Mouse (Mus musculus): ENCODE results near the gene Ctnna3. TPM values are rescaled to one million over a fixed set of nuclear protein-coding genes. Genes with fewer than 3 reads are reported as not detected.

Gene Ctnna3
- polyA plus RNA-seq, 1 experiment, result 1.2 TPM

DNA sequence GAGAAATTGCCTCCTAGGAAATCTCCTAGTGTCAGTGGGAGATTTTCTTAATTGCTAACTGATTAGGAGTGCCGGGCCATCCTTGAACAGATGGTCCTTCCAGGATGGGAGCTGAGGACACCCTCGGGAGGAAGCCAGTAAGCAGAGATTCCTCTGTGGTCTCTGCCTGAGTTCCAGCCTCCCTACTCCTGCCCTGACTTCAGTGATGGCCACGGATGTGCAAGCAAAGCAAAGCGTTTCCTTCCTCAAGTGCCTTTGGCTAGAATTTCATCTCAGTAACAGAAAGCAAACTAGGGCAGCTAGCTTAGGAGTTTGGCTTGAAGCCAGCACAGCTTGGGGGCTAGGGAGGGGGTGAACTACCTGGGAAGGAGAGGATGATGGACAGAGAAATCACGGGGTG lies 12.8 kb upstream of the Ctnna3 start:
- WGBS, result 17% methylated on average over 5 of the region's 5 CpGs
- H3K4me3 ChIP-seq (replicated peaks; ENCODE audit: control insufficient read depth, low read depth, low read length), result no peak overlapping the region

DNA sequence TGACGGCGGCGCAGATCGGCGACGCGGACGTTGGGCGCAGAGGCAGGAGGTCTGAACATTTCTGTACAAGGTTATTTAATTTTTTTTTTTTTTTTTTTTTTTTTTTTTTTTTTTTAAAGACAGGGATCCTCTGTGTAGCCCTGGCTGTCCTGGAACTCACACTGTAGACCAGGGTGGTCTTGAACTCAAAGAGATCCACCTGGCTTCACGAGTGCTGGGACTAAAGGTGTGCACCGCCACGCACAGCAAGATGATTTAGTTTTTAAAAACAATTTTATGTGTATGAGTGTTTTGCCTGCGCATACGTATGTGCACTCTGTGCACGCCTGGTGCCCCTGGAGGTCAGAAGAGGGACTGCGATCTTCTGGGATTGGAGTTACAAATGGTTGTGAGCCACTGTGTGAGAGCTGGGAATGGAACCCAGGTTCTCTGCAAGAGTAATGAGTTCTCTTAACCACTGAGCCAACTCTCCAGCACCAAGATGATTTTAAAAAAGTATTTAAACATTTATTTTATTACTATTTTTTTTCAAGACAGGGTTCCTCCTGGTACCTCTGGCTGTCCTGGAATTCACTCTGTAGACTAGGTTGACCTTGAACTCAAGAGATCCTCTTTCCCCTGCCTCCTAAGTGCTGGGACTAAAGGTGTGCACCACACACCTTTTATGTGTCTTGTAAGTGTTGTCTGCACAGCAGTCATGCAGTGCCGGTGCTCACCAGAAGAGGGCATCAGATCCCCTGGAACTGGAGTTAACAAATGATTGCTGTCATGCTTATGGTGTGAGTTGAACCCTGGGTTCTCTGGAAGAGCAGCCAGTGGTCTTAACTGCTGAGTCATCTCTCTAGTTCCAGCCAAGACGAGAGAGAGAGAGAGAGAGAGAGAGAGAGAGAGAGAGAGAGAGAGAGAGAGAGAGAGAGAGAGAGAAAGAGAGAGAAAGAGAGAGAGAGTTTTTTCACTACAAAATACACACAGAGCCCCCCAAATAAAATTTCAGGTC lies 7.9 kb upstream of the Ctnna3 start, which contains the start of gene Gm7075:
Gene Gm7075, minus strand, starts transcription at position 51 of the 997 bp plus-strand sequence.
- Histone ChIP-seq H3K4me3 (replicated peaks; ENCODE audit: control insufficient read depth, low read depth, low read length) (no peak within 1 kb of the TSS), H3K27ac (ENCODE audit: control insufficient read depth, insufficient read depth, low read depth, low read length, poor library complexity) (no peak within 1 kb of the TSS), H3K4me1 (ENCODE audit: control insufficient read depth, insufficient read depth, low read length) (no peaks in the 10 kb centered on the region)
- TF ChIP-seq POLR2A (IDR thresholded peaks at IDR 0.05; ENCODE audit: borderline replicate concordance, control insufficient read depth, low read depth, low read length) (no peak), CTCF (IDR thresholded peaks at IDR 0.05; ENCODE audit: control insufficient read depth, insufficient read depth, low read length) (peak; percentile 75)
- WGBS, result 84% methylated on average over 18 of the region's 18 CpGs

More for the DNA sequence above, 12.8 kb upstream of the Ctnna3 start:
- no peak for TF ChIP-seq POLR2A (IDR thresholded peaks at IDR 0.05; ENCODE audit: borderline replicate concordance, control insufficient read depth, low read depth, low read length)
- TF ChIP-seq CTCF (IDR thresholded peaks at IDR 0.05; ENCODE audit: control insufficient read depth, insufficient read depth, low read length), result no peak
- Histone ChIP-seq H3K27ac (ENCODE audit: control insufficient read depth, insufficient read depth, low read depth, low read length, poor library complexity) (no peak overlapping the region), H3K4me1 (ENCODE audit: control insufficient read depth, insufficient read depth, low read length) (no peaks in the 10 kb centered on the region)

DNA sequence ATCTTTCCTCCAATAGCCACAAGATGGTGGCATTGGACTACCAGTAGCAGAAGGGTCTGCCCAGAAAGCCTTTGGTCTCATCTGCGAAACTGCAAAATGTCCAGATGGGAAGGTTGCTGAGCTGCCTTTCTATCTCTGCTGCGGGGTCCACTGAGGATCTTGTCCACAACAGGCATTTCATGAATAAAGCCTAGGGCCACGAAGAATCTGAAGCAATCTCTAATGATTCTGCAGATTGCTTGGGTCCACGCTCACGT lies 7.2 kb upstream of the Ctnna3 start:
- no peak overlapping the region for H3K4me3 ChIP-seq (replicated peaks; ENCODE audit: control insufficient read depth, low read depth, low read length)
- TF ChIP-seq POLR2A (IDR thresholded peaks at IDR 0.05; ENCODE audit: borderline replicate concordance, control insufficient read depth, low read depth, low read length) (no peak), CTCF (IDR thresholded peaks at IDR 0.05; ENCODE audit: control insufficient read depth, insufficient read depth, low read length) (no peak)
- no peak overlapping the region for H3K27ac ChIP-seq (ENCODE audit: control insufficient read depth, insufficient read depth, low read depth, low read length, poor library complexity)
- 77% methylated on average over 5 of the region's 5 CpGs for WGBS
- H3K4me1 ChIP-seq (ENCODE audit: control insufficient read depth, insufficient read depth, low read length), result no peaks in the 10 kb centered on the region

DNA sequence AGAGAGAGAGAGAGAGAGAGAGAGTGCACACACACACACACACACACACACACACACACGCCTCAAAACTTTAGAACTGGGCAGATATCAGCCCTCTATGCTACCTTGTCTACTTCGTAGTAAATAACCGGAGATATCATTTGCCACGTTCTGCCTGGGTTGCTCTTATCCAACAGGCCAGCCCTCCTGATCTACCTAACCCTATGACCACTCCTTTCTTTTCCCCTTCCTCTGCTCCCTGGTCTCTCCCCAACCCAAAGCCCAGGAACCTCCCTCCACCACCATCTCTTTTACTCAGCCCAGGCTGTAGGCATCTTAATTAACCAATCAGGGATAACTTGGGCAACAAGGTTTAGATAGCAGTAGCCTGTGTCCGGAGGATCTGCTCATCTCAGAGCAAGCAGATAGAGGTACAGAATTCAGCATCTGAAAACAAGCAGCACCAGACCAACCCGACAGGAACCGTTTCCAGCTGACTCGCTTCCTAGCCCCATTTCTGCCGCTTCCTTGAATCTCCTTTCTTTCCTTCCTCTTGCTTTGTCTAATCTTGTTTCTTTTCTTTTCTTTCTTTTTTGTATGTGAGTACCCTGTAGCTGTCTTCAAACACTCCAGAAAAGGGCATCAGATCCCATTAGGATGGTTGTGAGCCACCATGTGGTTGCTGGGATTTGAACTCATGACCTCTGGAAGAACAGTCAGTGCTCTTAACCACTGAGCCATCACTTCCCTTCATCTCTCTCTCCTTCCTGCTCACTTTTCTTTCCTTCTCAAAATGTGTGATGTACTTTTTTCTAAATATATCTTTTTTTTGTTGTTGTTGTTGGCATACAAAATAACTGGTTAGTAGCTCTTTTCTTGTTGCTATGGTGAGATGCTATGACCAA lies 6.1 kb upstream of the Ctnna3 start:
- no peaks in the 10 kb centered on the region for H3K4me1 ChIP-seq (ENCODE audit: control insufficient read depth, insufficient read depth, low read length)
- no peak overlapping the region for H3K4me3 ChIP-seq (replicated peaks; ENCODE audit: control insufficient read depth, low read depth, low read length)
- WGBS, result 61% methylated on average over 9 of the region's 9 CpGs
- TF ChIP-seq POLR2A (IDR thresholded peaks at IDR 0.05; ENCODE audit: borderline replicate concordance, control insufficient read depth, low read depth, low read length) (no peak), CTCF (IDR thresholded peaks at IDR 0.05; ENCODE audit: control insufficient read depth, insufficient read depth, low read length) (no peak)
- H3K27ac ChIP-seq (ENCODE audit: control insufficient read depth, insufficient read depth, low read depth, low read length, poor library complexity), result no peak overlapping the region

GRCm38 (mm10) chr10:63424475-63424814 lies 5.5 kb upstream of the Ctnna3 start:
- Histone ChIP-seq H3K4me3 (replicated peaks; ENCODE audit: control insufficient read depth, low read depth, low read length) (no peak overlapping the region), H3K27ac (ENCODE audit: control insufficient read depth, insufficient read depth, low read depth, low read length, poor library complexity) (no peak overlapping the region), H3K4me1 (ENCODE audit: control insufficient read depth, insufficient read depth, low read length) (no peaks in the 10 kb centered on the region)
- TF ChIP-seq CTCF (IDR thresholded peaks at IDR 0.05; ENCODE audit: control insufficient read depth, insufficient read depth, low read length) (peak; percentile 45), POLR2A (IDR thresholded peaks at IDR 0.05; ENCODE audit: borderline replicate concordance, control insufficient read depth, low read depth, low read length) (no peak)

DNA sequence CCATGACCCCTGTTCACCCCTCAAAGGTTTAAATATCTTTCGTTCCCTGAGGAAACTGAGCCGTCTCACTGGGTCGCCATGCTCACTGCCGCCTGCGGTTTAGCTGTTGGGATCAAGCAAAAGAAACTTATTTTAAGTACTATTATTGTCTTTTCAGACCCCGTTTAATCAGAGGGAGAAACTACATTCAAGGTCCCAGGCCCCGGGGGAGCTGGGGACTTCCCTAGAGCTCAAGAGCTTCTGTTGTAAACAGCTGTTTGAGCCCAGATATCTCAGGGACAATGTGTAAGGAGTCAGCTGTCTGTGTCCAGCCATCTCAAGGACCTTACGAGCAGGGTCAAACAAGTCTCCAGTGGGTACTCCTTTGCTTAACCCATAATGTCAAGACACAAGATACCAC lies 2.8 kb upstream of the Ctnna3 start:
- no peak overlapping the region for H3K27ac ChIP-seq (ENCODE audit: control insufficient read depth, insufficient read depth, low read depth, low read length, poor library complexity)
- H3K4me1 ChIP-seq (ENCODE audit: control insufficient read depth, insufficient read depth, low read length), result no peaks in the 10 kb centered on the region
- 84% methylated on average over 8 of the region's 8 CpGs for WGBS
- H3K4me3 ChIP-seq (replicated peaks; ENCODE audit: control insufficient read depth, low read depth, low read length), result no peak overlapping the region
- TF ChIP-seq POLR2A (IDR thresholded peaks at IDR 0.05; ENCODE audit: borderline replicate concordance, control insufficient read depth, low read depth, low read length), result no peak

DNA sequence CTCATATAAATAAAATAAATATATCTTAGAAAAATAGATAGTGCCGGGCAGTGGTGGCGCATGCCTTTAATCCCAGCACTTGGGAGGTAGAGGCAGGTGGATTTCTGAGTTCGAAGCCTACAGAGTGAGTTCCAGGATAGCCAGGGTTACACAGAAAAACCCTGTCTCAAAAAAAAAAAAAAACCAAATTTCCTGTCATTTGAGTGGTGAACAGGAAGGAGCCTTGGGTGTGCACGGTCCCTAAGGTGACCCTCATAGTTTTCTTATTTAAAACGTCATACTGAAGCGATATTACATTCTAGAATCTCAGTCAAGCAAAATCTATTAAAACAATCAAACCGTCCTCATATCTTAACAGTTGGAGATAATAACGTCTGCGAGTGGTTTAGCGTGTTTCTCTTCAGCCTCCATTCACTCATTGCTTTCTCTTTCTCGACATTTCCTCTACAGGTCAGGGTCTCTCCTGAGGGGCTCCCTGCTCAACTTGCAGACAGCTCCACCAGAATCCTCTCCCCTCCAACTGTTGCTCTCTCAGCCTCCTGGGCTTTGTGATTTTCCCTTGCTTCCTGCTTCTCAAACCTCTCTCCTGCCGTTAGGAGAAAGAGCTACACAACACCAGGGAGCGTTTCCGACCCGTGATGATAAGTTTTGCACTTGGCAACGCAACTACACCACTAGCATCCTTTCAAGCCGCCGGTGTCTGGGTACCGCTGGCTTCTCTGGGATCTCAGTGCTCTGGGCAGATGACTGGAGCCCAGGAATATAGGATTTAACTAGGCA lies 1.5 kb upstream of the Ctnna3 start:
- WGBS, result 9% methylated on average over 19 of the region's 19 CpGs
- peak overlapping the region; percentile 87 for H3K4me3 ChIP-seq (replicated peaks; ENCODE audit: control insufficient read depth, low read depth, low read length)
- TF ChIP-seq CTCF (IDR thresholded peaks at IDR 0.05; ENCODE audit: control insufficient read depth, insufficient read depth, low read length) (no peak), POLR2A (IDR thresholded peaks at IDR 0.05; ENCODE audit: borderline replicate concordance, control insufficient read depth, low read depth, low read length) (no peak)
- no peak overlapping the region for H3K27ac ChIP-seq (ENCODE audit: control insufficient read depth, insufficient read depth, low read depth, low read length, poor library complexity)
- H3K4me1 ChIP-seq (ENCODE audit: control insufficient read depth, insufficient read depth, low read length), result no peaks in the 10 kb centered on the region

DNA sequence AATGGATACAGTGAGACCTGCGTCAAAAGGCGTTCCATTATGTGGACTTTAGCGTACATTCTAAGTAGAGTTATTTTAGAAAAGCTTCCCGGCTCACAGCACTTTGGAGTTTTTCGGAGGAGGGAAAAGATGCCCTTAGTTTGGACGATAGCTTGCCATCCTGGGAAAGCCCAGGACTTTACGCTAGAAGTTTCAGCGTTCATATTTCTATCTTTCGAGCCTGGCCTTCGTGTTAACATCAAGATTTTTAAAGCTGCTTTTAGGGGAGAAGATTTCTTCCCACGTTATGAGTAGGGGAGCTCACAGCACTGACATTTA lies 916 bp upstream of the Ctnna3 start:
- 2% methylated on average over 11 of the region's 11 CpGs for WGBS
- H3K4me3 ChIP-seq (replicated peaks; ENCODE audit: control insufficient read depth, low read depth, low read length), result peak overlapping the region; percentile 87
- TF ChIP-seq CTCF (IDR thresholded peaks at IDR 0.05; ENCODE audit: control insufficient read depth, insufficient read depth, low read length), result no peak
- TF ChIP-seq POLR2A (IDR thresholded peaks at IDR 0.05; ENCODE audit: borderline replicate concordance, control insufficient read depth, low read depth, low read length), result no peak
- H3K4me1 ChIP-seq (ENCODE audit: control insufficient read depth, insufficient read depth, low read length), result no peaks in the 10 kb centered on the region
- H3K27ac ChIP-seq (ENCODE audit: control insufficient read depth, insufficient read depth, low read depth, low read length, poor library complexity), result no peak overlapping the region

Measured in bone marrow, adult 2 months (tissue).